Mouse (Mus musculus) liver, embryonic 11.5 days (tissue): ENCODE measurements around the gene Stub1. TPM values are rescaled to one million over a fixed set of nuclear protein-coding genes. Genes with fewer than 3 reads are reported as not detected.

Source experiments
- ATAC-seq: fragments of 200-750 bp; cut with Nextera tagmentation; replicated peaks from 2 replicates; pipeline ENCODE4 v1.8.0; 2017; ENCODE audit warnings: moderate number of reproducible peaks, mild to moderate bottlenecking, moderate TSS enrichment, moderate library complexity; ENCODE audit not compliant: low FRiP score
- DNase-seq: peaks from one replicate; pipeline ENCODE4 v3.0.0-alpha.2; 2017; ENCODE audit warnings: low spot score
- H3K27ac ChIP-seq: fragments of 300-500 bp; sonication (generic); 2 replicates; pipeline ENCODE4 v1.5.1; 2014; ENCODE audit warnings: mild to moderate bottlenecking, low read depth, low read length, control low read depth
- H3K27me3 ChIP-seq: fragments of 300-500 bp; sonication (generic); replicated peaks from 2 replicates; pipeline ENCODE4 v1.6.1; 2014; ENCODE audit warnings: low read length, mixed read lengths; ENCODE audit not compliant: control insufficient read depth, insufficient read depth
- H3K36me3 ChIP-seq: fragments of 300-500 bp; sonication (generic); 2 replicates; pipeline ENCODE4 v1.6.1; 2014; ENCODE audit warnings: mild to moderate bottlenecking, low read length, moderate library complexity, mixed read lengths; ENCODE audit not compliant: control insufficient read depth, insufficient read depth
- H3K4me1 ChIP-seq: fragments of 300-500 bp; sonication (generic); replicated peaks from 2 replicates; pipeline ENCODE4 v1.6.1; 2014; ENCODE audit warnings: low read length, mixed read lengths; ENCODE audit not compliant: control insufficient read depth, insufficient read depth
- H3K4me2 ChIP-seq: fragments of 300-500 bp; sonication (generic); 2 replicates; pipeline ENCODE4 v1.6.1; 2014; ENCODE audit warnings: mild to moderate bottlenecking, control low read depth, moderate library complexity
- H3K4me3 ChIP-seq: fragments of 300-500 bp; sonication (generic); 2 replicates; pipeline ENCODE4 v1.5.1; 2014; ENCODE audit warnings: low read depth, low read length, control low read depth
- H3K9ac ChIP-seq: fragments of 300-500 bp; sonication (generic); 2 replicates; pipeline ENCODE4 v1.6.1; 2014; ENCODE audit warnings: low read depth, low read length, control low read depth
- H3K9me3 ChIP-seq: fragments of 300-500 bp; sonication (generic); 2 replicates; pipeline ENCODE4 v1.6.1; 2016; ENCODE audit warnings: low read length, inconsistent platforms, mixed read lengths; ENCODE audit not compliant: control insufficient read depth
- WGBS: fragments of 180-500 bp; shearing (Covaris S2); extraction: QIAGEN DNeasy Blood & Tissue Kit; methylation state at CpG from one replicate; pipeline ENCODE4 v1.1.7; 2014; 5-methylcytosine and 5-hydroxymethylcytosine counted together
- polyA plus RNA-seq: library from polyadenylated mRNA; unstranded; fragments of >200 nt; fragmentation: Nextera tagmentation; extraction: Ambion mirVana; gene quantifications from 2 replicates; pipeline ENCODE4 v1.2.1, GENCODE M21; 2014

Stub1 gene
- polyA plus RNA-seq, 1 experiment from 2014 or later: 252 TPM

- H3K36me3 ChIP-seq: no peaks in the 10 kb centered on the region
- H3K27ac ChIP-seq: no peak within 1 kb of the TSS
- peak within 1 kb of the TSS; percentile 71 for H3K9ac ChIP-seq
- ATAC-seq (peak; percentile 82), DNase-seq (peak; percentile 91)
- H3K4me3 ChIP-seq: peak within 1 kb of the TSS; percentile 73
- no peaks in the 10 kb centered on the region for H3K9me3 ChIP-seq
- peaks cover 23% of the 10 kb centered on the region for H3K4me1 ChIP-seq
- under 1% methylated on average over 35 of the region's 35 CpGs for WGBS
- peak within 1 kb of the TSS; percentile 98 for H3K4me2 ChIP-seq
- no peaks in the 10 kb centered on the region; the same call in 1 of the 2 replicates for H3K27me3 ChIP-seq
Observed at GRCm38 (mm10) chr17:25796951-25797369, 36.2 kb downstream of the Stub1 start, which contains the start of gene Metrn. TSS of gene Metrn (minus strand) at chr17:25797136.

GRCm38 (mm10) chr17:25796211-25796771 is 36.9 kb downstream of the Stub1 start:
- H3K4me3 ChIP-seq: peak overlapping the region; percentile 73
- no peaks in the 10 kb centered on the region; the same call in 1 of the 2 replicates for H3K27me3 ChIP-seq
- H3K27ac ChIP-seq: no peak overlapping the region
- peak overlapping the region; percentile 98 for H3K4me2 ChIP-seq
- no peaks in the 10 kb centered on the region for H3K9me3 ChIP-seq
- peak; percentile 46 for DNase-seq
- H3K9ac ChIP-seq: peak overlapping the region; percentile 71
- 2% methylated on average over 37 of the region's 37 CpGs for WGBS
- no peaks in the 10 kb centered on the region for H3K36me3 ChIP-seq
- peaks cover 26% of the 10 kb centered on the region for H3K4me1 ChIP-seq
- 0 out of 2 replicates have a peak, but pooled peaks have one; percentile 1 for ATAC-seq

- ATAC-seq (no peak), DNase-seq (no peak)
- peak within 1 kb of the TSS; percentile 98 for H3K4me2 ChIP-seq
- H3K9me3 ChIP-seq: no peaks in the 10 kb centered on the region
- no peaks in the 10 kb centered on the region for H3K27me3 ChIP-seq
- no peaks in the 10 kb centered on the region for H3K36me3 ChIP-seq
- peak within 1 kb of the TSS; percentile 73 for H3K4me3 ChIP-seq
- no peak within 1 kb of the TSS for H3K27ac ChIP-seq
- peak within 1 kb of the TSS; percentile 71 for H3K9ac ChIP-seq
- 29% methylated on average over 6 of the region's 6 CpGs for WGBS
- H3K4me1 ChIP-seq: peaks cover 32% of the 10 kb centered on the region
Observed at GRCm38 (mm10) chr17:25795609-25796092, 37.6 kb downstream of the Stub1 start, which contains the start of gene AC134908.4. TSS of gene AC134908.4 (minus strand) at chr17:25795659.

GRCm38 (mm10) chr17:25794998-25795397 is 38.2 kb downstream of the Stub1 start:
- H3K9me3 ChIP-seq: no peaks in the 10 kb centered on the region
- H3K4me1 ChIP-seq: peaks cover 33% of the 10 kb centered on the region
- no peaks in the 10 kb centered on the region for H3K36me3 ChIP-seq
- H3K4me2 ChIP-seq: peak overlapping the region; percentile 98; the same call in 1 of the 2 replicates
- no peaks in the 10 kb centered on the region for H3K27me3 ChIP-seq
- 87% methylated on average over 17 of the region's 17 CpGs for WGBS
- no peak overlapping the region for H3K9ac ChIP-seq
- peak overlapping the region; percentile 73; the same call in 1 of the 2 replicates for H3K4me3 ChIP-seq
- no peak overlapping the region for H3K27ac ChIP-seq
- DNase-seq (no peak), ATAC-seq (no peak)

GRCm38 (mm10) chr17:25794197-25794596 is 39.0 kb downstream of the Stub1 start:
- ATAC-seq (no peak), DNase-seq (no peak)
- WGBS: 90% methylated on average over 13 of the region's 13 CpGs
- H3K4me1 ChIP-seq: peaks cover 33% of the 10 kb centered on the region
- no peak overlapping the region for H3K4me2 ChIP-seq
- H3K27me3 ChIP-seq: no peaks in the 10 kb centered on the region
- H3K9me3 ChIP-seq: no peaks in the 10 kb centered on the region
- no peak overlapping the region for H3K4me3 ChIP-seq
- H3K27ac ChIP-seq: no peak overlapping the region
- no peak overlapping the region for H3K9ac ChIP-seq
- no peaks in the 10 kb centered on the region for H3K36me3 ChIP-seq

- peak within 1 kb of the TSS; percentile 85 for H3K4me3 ChIP-seq
- DNase-seq (peak; percentile 71), ATAC-seq (peak; percentile 46; the same call in 1 of the 2 replicates)
- no peaks in the 10 kb centered on the region for H3K27me3 ChIP-seq
- H3K4me1 ChIP-seq: peaks cover 32% of the 10 kb centered on the region
- peak within 1 kb of the TSS; percentile 81 for H3K9ac ChIP-seq
- no peaks in the 10 kb centered on the region; the same call in 1 of the 2 replicates for H3K36me3 ChIP-seq
- WGBS: 1% methylated on average over 14 of the region's 14 CpGs
- H3K9me3 ChIP-seq: no peaks in the 10 kb centered on the region
- peak within 1 kb of the TSS; percentile 82 for H3K4me2 ChIP-seq
- H3K27ac ChIP-seq: peak within 1 kb of the TSS; percentile 94
Observed at GRCm38 (mm10) chr17:25792615-25793014, 40.6 kb downstream of the Stub1 start, which contains the start of gene Fam173a. TSS of gene Fam173a (minus strand) at chr17:25792901.

- WGBS: under 1% methylated on average over 45 of the region's 45 CpGs
- Histone ChIP-seq H3K27ac (peak overlapping the region; percentile 94), H3K4me1 (peaks cover 28% of the 10 kb centered on the region), H3K9me3 (no peaks in the 10 kb centered on the region), H3K36me3 (no peaks in the 10 kb centered on the region; the same call in 1 of the 2 replicates), H3K9ac (peak overlapping the region; percentile 81), H3K27me3 (no peaks in the 10 kb centered on the region), H3K4me2 (peak overlapping the region; percentile 82), H3K4me3 (peak overlapping the region; percentile 85)
- DNase-seq (peak; percentile 86), ATAC-seq (peak; percentile 69)
Observed at GRCm38 (mm10) chr17:25791843-25792527, 41.2 kb downstream of the Stub1 start.

- peak overlapping the region; percentile 85 for H3K4me3 ChIP-seq
- H3K27me3 ChIP-seq: no peaks in the 10 kb centered on the region
- H3K9me3 ChIP-seq: no peaks in the 10 kb centered on the region
- no peak; the same call in 1 of the 2 replicates for ATAC-seq
- H3K27ac ChIP-seq: peak overlapping the region; percentile 94
- no peak for DNase-seq
- H3K36me3 ChIP-seq: no peaks in the 10 kb centered on the region; the same call in 1 of the 2 replicates
- H3K9ac ChIP-seq: peak overlapping the region; percentile 81
- peaks cover 28% of the 10 kb centered on the region for H3K4me1 ChIP-seq
- 30% methylated on average over 19 of the region's 19 CpGs for WGBS
- H3K4me2 ChIP-seq: peak overlapping the region; percentile 82
Observed at GRCm38 (mm10) chr17:25791320-25791842, 41.8 kb downstream of the Stub1 start.
